Mouse (Mus musculus): ENCODE results near the gene Lim2.

The Lim2 gene

DNA sequence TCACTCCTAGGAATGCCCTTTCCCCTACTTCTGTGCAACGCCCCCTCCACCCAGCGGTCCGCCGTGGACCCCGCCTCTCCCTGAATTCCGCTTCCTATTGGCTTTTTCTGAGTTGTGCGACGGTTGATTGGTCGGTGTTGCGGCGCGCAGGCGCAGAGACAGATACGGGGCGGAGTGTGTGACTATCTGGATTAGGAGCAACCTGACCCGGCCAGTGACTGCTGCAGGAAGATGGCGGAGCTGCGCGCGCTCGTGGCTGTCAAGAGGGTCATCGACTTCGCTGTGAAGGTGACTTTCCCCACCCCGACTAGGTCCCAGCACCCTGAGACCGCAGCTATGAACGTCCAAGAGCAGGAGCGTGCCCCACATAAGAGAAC is 16.4 kb downstream of the Lim2 start, which contains the start of the genes Etfb and Gm45233:
Gene Etfb (plus strand): TSS at position 167 of the 377 bp plus-strand sequence.
Gene Gm45233 (plus strand): TSS at position 212 of the 377 bp plus-strand sequence.
- peak; percentile 95 to 96 for DNase-seq (ENCODE audit: low spot score in 2 of 2)

DNA sequence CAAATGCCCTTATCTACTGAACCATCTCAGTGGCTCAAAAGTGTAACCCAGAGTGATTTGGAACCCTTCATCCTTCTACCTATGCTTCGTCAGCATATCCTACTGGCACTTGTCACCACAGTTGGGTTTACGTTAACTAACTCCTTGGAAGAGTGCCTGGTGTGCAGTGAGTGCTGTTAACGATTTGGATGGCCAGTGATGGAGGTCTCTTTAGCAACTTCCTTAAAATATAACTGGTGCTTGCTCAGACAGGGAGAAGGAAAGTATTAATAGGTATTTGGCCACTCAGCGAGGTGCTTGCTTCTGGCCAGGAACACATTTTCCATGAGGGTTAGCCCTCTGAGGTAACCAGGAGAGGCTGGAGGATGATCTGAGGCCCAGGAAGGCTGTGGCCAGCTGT is 20.3 kb downstream of the Lim2 start:
- no peak for DNase-seq (ENCODE audit: low spot score in 2 of 2)

GRCm38 (mm10) chr7:43448246-43448645 is 20.8 kb downstream of the Lim2 start:
- DNase-seq (ENCODE audit: low spot score in 2 of 2) = no peak

DNA sequence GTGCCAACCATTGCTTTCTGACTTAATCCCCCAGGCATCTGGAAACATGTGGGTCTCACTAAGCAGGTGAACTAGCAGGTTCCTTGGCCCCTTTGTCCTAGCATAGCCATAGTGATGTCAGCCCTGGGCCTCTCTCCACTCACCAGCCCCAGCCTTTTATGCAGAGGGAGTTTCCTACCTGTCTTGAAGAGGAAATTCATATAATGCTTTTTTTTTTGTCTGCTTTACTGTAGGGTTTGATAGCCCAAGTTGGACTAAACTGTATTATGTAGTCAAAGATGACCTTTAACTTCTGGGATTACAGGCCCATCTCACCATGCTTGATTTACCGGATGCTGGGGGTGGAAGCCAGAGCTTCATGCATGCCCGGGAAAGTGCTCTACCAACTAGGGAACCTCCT is 22.3 kb downstream of the Lim2 start:
- DNase-seq (ENCODE audit: low spot score in 2 of 2) = no peak

GRCm38 (mm10) chr7:43451726-43452125 is 24.3 kb downstream of the Lim2 start:
- DNase-seq (ENCODE audit: low spot score in 2 of 2) = no peak

DNA sequence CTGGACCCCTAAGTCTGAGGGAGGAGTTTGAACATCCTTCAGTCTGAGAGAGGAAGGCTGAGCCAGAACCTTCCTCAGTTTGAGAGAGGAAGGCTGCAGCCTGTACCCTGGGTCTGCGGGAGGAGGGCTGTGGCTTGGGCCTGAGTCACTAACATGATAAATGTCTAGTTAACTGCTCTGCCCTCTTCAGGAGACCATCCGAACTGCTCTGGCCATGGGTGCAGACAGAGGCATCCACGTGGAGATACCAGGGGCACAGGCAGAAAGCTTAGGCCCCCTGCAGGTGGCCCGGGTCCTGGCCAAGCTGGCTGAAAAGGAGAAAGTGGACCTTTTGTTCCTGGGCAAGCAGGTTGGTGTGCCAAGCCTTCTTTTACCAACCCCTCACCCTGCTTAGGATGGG is 25.1 kb downstream of the Lim2 start:
- peak; percentile 64 to 67 for DNase-seq (ENCODE audit: low spot score in 2 of 2)

DNA sequence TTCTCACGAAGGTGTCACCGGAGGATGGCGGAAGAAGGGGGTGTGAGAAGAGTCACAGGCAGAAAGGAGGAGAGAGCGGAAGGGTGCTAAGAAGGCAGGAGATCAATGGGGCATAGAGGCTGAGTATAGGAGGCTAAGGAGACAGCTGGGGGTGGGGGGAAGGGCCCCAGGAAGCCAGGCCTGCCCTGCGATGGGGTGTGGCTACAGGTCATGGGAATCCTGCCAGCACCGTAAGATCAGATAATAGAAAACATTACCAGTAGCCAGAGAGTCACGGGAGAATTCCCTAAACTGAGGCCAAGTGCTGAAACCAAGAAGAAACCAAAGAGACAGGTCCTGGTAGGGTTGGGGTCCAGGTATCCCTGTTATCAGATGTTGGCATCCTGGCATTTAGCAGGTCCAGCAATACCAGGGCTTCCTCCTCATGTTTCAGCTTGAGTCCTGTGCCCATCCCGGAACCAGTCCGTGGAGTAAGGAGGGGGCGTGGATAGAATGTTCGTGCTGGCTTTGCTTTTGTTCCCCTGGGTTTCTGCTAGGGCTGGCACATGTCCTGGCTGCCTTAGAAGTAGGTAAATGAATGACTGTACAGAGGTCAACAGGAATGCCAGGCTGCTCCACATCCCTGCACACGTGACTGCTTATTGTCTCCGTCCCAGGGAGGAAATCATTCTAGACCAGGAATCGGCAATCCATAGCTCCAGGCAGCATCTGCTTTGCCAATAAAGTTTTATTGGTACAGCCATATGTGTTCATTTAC is 26.3 kb downstream of the Lim2 start:
- DNase-seq (ENCODE audit: low spot score in 2 of 2) = no peak

GRCm38 (mm10) chr7:43454371-43454770 is 26.9 kb downstream of the Lim2 start:
- no peak for DNase-seq (ENCODE audit: low spot score in 2 of 2)

DNA sequence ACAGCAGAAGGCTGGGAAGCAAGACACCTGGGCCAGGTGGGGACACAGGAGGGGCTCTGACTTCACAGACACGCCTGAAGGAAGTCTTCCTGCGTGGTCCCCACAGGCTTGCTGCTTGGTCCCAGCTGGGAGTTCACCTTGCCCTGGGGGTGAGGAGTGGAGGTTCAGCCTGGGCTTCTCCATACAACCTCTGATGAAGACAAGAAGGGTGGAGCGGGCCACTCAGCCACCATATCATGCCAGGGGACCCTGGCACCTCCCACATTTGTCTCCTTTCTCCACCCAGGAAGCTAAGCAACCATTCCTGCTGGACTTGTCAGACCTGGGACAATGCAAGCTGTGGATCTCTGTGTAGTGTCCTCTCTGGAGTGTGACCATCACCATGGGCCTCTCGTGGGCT is 35.4 kb downstream of the Lim2 start, which contains the start of gene Vsig10l:
Gene Vsig10l (plus strand): TSS at position 301 of the 400 bp plus-strand sequence.
- DNase-seq (ENCODE audit: low spot score in 2 of 2) = no peak

DNA sequence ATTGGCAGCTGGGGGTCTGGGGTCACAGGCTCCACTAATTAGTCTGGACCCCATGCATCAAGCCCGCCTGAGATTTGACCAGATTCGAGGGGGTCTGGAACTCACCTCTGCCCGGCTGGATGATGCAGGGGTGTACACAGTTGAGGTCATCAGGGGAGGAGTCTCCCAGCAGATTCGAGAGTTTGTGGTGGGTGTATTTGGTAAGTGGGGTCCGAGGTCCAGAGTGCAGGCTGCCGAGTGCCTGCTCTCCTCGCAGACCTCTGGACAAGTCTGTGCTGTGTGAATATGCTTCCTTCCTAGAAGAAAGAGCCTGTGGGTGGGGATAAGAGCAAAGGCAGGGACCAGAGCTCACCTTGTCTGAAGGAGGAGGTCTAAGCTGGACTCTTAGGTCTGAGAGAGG is 36.5 kb downstream of the Lim2 start:
- DNase-seq (ENCODE audit: low spot score in 2 of 2) = no peak

- peak; percentile 13 to 19 for DNase-seq (ENCODE audit: low spot score in 2 of 2)
Measured at GRCm38 (mm10) chr7:43464864-43465343, 37.4 kb downstream of the Lim2 start.

DNA sequence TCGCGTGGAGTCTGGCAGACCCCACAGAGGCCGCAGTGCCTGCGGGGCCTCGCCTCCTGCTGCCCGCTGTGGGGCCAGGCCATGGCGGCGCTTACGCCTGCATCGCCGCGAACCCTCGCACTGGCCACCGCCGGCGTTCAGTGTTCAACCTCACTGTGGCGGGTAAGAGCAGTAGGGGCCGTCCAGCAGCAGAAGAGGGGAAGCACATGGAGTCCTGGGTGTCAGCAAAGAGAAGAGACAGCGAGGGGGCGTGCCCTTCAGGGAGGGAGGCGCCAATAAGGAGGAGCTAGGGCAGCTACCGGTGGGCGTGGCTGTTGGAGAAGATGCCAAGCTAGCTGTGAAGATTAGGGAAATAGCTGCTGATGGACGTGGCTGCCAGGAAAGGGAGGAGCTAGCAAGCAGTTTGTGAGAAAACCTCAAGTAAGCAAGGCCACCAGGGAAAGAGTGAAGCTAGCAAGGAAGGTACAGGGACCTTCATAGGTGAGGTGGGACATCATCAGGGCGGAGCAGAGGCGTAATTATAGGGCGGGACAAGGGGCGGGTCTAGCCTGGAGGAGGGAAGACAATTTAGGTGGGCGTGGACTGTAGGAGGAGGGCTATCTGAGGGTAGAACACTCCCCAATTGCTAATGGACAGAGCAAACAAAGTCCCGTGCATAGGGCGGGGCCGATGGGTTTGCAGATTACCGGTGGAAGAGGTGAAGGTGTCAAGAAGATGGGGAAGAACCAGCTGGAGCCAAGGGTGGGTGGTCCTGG is 38.1 kb downstream of the Lim2 start:
- DNase-seq (ENCODE audit: low spot score in 2 of 2) = peak; percentile 92 to 93

GRCm38 (mm10) chr7:43466099-43466694 is 38.7 kb downstream of the Lim2 start:
- DNase-seq (ENCODE audit: low spot score in 2 of 2) = peak; percentile 78 to 82

- DNase-seq (ENCODE audit: low spot score in 2 of 2) = peak in 1 of 2 experiments; percentile 22
Measured at GRCm38 (mm10) chr7:43470373-43470772, 42.9 kb downstream of the Lim2 start.

DNA sequence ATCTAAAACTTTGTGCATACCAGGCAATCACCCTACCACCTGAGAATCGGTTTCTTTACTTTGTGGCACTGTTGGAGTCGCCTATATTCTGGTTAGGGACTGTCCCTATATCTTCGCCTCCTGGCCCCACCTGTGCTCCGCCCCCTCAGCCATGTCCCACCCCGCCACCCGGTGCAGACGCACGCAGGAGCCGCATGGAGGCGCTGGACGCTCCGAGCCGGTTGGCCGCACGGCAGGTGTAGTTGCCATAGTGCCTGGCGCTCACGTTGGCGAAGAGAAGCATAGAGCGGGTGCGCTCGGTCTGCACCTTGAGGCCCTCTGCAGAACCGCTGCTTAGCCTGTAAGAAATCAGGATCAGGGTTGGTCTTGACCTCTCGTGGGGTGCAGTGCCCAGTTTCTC is 48.2 kb downstream of the Lim2 start:
- DNase-seq (ENCODE audit: low spot score in 2 of 2) = peak; percentile 19 to 22

DNA sequence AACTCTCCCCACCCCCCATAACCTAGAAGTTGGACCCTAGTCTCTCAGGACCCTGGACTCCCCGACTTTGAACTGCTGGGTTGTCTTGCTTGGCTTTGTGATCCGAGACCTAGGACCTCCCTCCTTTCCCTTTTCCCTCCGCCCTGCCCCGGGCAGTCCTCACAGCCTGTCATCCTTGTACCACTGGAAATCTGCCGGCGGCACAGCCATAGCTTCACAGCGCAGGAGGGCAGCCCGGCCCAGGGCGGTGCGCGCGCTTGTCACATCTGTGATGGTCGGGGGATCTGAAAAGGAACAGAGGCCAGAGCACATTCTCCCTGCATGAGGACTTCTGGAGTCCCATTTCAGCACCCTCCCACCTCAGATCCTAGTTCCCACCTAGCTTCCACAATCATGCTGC is 48.9 kb downstream of the Lim2 start:
- DNase-seq (ENCODE audit: low spot score in 2 of 2) = no peak

GRCm38 (mm10) chr7:43481191-43481590 is 53.7 kb downstream of the Lim2 start:
- DNase-seq (ENCODE audit: low spot score in 2 of 2) = no peak

DNA sequence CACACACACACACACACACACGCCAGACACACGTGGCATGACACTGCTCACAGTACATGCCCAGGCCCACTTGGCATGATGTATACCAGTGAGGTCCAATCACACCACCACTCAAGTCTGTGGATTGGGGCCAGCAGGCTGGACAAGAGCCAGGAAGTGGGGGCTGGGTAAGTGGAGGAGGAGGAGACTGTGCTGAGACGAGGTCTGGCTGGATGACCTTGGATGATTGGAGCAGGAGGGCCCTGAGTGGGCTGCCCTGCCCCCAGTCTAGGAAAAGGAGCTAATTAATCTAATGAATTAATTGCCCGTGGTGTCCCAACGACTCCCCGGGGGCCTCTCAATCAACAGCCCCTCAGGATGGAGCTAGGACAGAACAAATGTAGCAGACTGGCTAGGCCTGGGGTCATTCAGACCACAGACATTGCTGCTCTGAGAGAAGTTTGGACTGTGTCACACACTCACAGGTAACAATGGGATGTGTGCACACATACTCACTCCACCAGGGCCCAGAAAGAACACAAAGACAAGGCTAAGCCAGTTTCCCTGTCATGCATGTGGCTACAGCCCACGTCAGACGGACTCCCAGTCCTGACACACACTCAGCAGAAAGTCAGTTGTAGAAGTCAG is 54.7 kb downstream of the Lim2 start:
- DNase-seq (ENCODE audit: low spot score in 2 of 2) = no peak

- no peak for DNase-seq (ENCODE audit: low spot score in 2 of 2)
Measured at GRCm38 (mm10) chr7:43483236-43483635, 55.8 kb downstream of the Lim2 start.
